Mouse (Mus musculus): Measurements from ENCODE around the gene Dmrtc1b. TPM values are rescaled to one million over a fixed set of nuclear protein-coding genes. Genes with fewer than 3 reads are reported as not detected.

Gene Dmrtc1b
- not detected in 2 replicates for polyA plus RNA-seq (2015; fragmentation: Nextera tagmentation; extraction: Ambion mirVana)

GRCm38 (mm10) chrX:102707535-102707934 is at the start of gene Dmrtc1b, which contains the start of gene Gm9112:
Gene Dmrtc1b, plus strand, starts transcription at chrX:102707865.
Gene Gm9112, minus strand, starts transcription at chrX:102707635.

GRCm38 (mm10) chrX:102686872-102687271 is 20.8 kb upstream of the Dmrtc1b start, which contains the start of gene Gm3880:
Gene Gm3880, minus strand, starts transcription at chrX:102686972.

Other genes with a start within 250 kb of the Dmrtc1b start
- gene Hdac8, start 202.5 kb upstream of the Dmrtc1b start, polyA plus RNA-seq (2015; fragmentation: Nextera tagmentation; extraction: Ambion mirVana), result 2.7 and 3.9 TPM in 2 replicates
- 11.5 and 13.8 TPM in 2 replicates for gene Phka1, start 63.6 kb upstream of the Dmrtc1b start, polyA plus RNA-seq (2015; fragmentation: Nextera tagmentation; extraction: Ambion mirVana)
- gene Gm3880, start 20.9 kb upstream of the Dmrtc1b start, polyA plus RNA-seq (2015; fragmentation: Nextera tagmentation; extraction: Ambion mirVana), result not detected in 2 replicates
- not detected in 2 replicates for gene Gm9112, start 230 bp upstream of the Dmrtc1b start, polyA plus RNA-seq (2015; fragmentation: Nextera tagmentation; extraction: Ambion mirVana)
- not detected in 2 replicates for gene Dmrtc1c1, start 95.1 kb downstream of the Dmrtc1b start, polyA plus RNA-seq (2015; fragmentation: Nextera tagmentation; extraction: Ambion mirVana)
- not detected in 2 replicates for gene Dmrtc1c2, start 146.8 kb downstream of the Dmrtc1b start, polyA plus RNA-seq (2015; fragmentation: Nextera tagmentation; extraction: Ambion mirVana)
- gene 1700031F05Rik, start 160.1 kb downstream of the Dmrtc1b start, polyA plus RNA-seq (2015; fragmentation: Nextera tagmentation; extraction: Ambion mirVana), result not detected in 2 replicates
- not detected in 2 replicates for gene Dmrtc1a, start 200.8 kb downstream of the Dmrtc1b start, polyA plus RNA-seq (2015; fragmentation: Nextera tagmentation; extraction: Ambion mirVana)
- gene 1700011M02Rik, start 201.0 kb downstream of the Dmrtc1b start, polyA plus RNA-seq (2015; fragmentation: Nextera tagmentation; extraction: Ambion mirVana), result not detected in 2 replicates
- gene 1700018G05Rik, start 220.5 kb downstream of the Dmrtc1b start, polyA plus RNA-seq (2015; fragmentation: Nextera tagmentation; extraction: Ambion mirVana), result not detected in 2 replicates

Measured in skeletal muscle tissue, postnatal 0 days (tissue).